Mouse (Mus musculus) layer of hippocampus, postnatal 25 days (tissue): ENCODE measurements at regions not wholly inside any gene's neighbourhood (a gene's known extent, or its start where the extent isn't known, plus 50 kb on each side); places are given as distances from the start of the nearest gene placed in this dataset.

Experiments
- DNase-seq, 2 experiments: peaks; one replicate each; pipeline ENCODE4 v3.0.0; 2022; ENCODE audit warnings: mixed read lengths in 2 of 2, low spot score in 1 of 2; ENCODE audit errors: extremely low spot score in 1 of 2

DNA sequence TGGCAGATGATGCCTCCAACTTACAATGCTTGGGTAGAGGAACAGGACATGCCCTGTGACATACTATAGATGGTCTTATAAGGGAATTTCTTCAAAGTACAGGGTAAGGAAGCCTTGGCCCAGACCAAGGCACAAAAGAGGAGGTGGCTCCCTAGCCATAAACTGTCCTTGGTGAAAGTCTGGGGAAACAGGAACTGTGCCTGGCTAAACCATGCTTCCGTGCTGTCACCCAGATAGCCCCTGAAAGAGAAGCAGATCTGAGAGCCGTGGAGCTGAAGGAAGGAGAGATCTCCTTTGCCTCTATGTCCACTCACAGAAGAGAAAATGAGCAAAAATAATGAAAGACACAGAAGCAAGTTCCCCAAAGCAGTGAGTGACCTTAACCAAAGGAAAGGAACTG is 248.0 kb downstream of the Tcerg1l start:
- DNase-seq: no peak

DNA sequence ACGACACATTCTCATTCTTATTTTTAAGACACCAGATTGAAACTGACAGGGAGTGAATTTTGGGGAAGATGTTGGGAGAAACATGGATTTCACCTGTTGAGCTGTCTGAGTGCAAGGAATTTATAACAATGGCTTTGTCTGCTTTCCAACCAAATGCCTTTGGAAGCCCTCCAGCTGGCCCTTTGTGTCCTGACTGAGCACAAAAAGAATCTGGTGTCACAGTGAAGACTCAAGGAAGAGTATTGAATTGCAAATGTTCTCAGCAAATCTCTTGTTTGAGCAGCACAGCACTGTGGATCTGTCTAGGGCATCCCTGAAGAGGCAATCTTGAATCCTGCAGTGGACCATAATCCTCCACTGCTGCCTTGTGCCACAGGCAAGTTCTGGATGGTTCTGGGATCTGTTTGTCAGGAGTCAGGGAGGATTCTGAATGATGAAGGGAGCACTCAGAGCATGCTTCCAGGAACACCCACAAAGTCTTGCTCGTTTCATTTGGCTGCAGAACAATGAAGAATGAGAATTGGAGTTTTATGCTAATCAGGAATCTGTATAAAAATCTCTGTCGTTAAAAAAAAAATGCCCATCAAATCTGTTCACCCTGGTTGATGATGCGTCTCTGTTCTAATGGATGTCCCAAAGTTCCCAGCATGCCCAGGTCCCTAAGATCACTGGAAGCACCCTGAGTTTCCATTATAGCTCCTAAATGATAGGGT is 243.9 kb downstream of the Tcerg1l start:
- no peak for DNase-seq
